Mouse (Mus musculus): Measurements from ENCODE around the gene Etnk1. TPM values are rescaled to one million over a fixed set of nuclear protein-coding genes. Genes with fewer than 3 reads are reported as not detected.
"Not testable (repeated sequence)": the region's sequence is repeated elsewhere in the genome, so short reads cannot be mapped to it uniquely, and the experiment has no call there.

The Etnk1 gene
- total RNA-seq, 1 experiment from 2014 or later = 93.9 TPM

DNA sequence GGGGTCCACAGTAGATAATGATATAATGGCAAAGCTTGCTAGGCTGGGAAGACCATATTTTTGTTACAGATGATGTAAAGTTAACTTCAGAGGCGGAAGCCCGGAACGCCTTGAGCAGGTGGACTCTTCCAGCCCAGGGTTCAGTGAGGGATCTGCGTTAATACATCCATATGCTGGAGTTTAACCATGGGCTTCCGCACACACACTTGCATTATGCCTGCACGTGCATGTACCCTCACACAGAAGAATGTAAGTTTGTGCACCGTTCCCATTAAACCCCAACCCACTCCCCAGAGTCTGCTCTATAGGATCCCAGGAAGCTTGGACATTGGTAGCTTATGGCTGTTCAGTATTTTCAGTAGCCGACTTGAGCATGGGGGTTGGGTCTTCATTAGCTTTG is 4.0 kb downstream of the Etnk1 start:
- no peak for DNase-seq

DNA sequence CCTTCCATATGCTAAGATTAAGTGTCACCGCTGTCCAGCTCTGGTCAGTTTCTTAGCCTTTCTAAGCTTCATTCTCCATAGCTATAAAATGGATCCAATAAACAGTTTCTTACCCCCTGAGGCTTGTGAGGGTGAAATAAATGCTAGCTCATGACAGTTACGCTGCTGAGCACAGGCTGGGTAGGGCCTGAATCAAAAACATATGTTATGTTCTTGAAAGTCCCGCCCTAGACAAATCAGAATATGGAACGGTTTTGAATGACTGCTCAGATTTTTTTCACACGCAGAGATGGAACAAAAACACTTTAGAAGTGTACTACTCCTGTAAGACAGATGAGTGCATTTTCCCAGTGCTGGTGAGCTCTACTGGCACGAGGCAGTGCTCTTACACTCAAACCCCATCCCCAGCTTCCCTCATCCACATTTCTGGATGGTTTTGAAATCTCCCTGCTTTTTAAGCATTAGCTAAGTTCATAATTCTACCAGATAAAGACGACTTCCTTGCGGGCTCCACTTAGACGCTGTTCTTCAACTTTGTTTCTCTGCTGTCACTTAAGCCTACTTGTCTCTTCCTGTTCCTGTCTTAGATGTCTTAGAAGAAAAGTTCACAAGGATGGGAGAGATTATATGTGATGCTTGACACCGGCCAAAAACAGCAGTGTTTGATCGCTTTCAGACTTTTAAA is 4.9 kb downstream of the Etnk1 start:
- no peak for DNase-seq

DNA sequence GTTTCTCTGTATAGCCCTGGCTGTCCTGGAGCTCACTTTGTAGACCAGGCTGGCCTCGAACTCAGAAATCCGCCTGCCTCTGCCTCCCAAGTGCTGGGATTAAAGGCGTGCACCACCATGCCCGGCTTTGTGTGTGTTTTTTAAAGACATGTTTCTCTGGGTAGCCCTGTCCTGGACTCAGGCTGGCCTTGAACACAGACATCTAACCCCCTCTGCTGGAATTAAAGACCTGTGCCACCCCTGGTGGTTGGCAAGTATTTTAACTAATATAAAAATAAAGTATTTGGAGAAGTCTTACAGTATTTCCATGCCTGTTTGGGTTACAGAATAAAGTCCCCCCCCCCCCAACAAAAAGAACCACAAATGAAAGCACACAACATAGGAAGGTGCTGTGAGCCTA is 5.7 kb downstream of the Etnk1 start:
- DNase-seq = not testable (repeated sequence)

DNA sequence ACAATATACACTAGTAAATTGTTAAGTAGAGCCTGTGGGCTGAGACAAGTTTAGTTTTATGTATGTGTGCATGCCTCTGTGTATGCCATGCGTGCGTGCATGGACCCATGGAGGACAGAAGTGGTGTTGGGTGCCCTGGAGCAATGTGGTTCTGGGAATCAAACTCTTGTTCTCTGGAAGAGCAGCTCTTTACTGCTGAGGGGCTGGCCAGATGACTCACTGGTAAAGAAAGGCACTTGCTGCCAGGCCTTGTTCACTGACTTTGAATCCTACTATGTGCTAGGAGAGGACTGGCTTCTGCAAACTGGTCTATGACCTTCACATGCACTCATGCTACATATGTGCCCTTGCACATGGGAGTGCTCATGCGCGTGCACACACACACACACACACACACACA is 7.2 kb downstream of the Etnk1 start:
- DNase-seq = no peak

DNA sequence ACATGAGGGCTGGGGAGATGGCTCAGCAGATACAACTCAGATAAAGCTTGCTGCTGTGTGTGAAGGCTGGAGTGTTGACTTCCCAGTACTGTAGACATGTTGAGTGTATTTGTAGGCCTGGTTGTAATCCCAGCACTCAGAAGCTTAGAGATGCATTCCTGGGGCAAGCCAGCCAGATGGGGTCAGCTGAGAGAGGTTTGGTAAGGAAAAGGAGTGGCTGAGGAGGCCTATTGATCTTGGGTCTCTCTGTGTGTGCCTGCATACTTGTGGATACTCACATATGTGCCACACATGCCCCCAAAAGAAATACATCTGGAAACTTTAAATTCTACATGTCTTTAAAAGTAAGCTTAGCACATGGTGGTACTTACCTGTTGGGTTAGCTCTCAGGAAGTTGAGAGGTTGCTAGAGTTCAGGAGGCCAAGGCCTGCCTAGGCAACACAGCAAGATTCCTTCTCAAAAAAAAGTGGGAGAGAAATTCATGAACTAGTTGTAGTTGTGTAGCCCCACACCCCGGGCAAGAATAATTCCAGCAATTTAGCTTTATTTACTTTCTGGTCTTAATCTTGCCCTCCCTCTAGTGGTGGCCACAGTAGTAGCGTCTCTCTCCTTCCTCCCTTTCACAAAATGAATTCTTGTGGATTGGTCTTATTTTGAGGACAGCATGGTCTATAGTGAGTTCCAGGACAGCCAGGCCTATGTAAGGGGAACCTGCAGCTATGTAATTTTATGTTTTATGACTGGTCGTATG is 8.1 kb downstream of the Etnk1 start:
- peak; percentile 69 for DNase-seq

DNA sequence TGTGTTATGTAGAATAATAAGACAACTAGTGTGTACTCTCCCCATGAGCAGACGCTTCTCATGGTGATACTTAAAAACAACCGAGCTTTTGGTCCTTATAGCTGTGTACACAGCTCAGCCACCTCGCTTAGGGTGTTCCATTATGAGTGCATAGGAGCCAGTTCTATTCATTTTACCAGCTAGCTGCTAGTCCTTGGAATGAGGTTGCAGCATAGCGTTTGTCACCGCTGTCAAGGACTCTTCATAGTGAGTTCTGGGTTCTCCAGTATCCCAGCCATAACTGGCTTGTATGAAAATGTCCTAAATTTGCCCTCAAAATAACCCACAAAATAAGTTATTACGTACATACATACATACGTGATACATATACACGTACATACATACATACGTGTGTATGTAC is 9.1 kb downstream of the Etnk1 start:
- peak; percentile 55 for DNase-seq

DNA sequence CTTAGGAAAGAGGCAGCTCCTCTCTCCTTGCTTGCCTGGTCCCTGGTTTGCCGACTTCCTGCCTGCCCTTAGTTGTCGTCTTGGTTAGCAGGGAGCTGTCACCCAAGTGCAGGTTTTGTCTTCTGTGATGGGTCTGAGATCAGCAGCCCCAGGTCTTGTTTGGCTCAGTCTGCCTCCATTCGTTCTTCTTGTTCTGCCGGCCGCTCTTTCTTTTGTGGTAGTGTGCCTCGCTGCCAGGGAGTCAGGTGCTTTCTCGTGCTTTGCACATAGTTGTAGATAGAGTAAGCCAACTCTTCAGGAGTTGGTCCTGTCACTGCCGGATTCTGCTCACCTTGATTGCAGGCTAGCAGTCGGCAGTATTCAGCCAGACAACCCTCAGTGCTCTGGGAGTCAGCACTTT is 9.6 kb downstream of the Etnk1 start:
- no peak for DNase-seq

DNA sequence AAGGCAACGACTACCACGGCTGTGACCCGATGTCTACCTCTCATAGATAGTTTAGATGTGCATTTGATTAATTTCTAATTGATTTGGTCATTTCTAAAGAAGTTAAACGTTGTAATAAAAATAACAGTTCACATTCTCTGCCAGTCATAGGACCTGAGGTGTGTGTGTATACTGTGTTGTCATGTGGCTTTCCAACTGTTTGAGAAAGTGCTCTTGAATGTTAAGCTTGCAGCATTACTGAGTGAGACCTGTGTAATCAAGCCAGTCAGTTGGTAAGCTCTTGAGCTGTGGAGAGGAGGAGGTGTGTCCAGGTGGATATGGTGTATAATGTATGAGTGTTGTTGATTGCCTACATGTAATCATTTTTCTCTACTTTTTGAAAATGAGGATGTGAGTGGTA is 12.2 kb downstream of the Etnk1 start:
- DNase-seq = no peak

DNA sequence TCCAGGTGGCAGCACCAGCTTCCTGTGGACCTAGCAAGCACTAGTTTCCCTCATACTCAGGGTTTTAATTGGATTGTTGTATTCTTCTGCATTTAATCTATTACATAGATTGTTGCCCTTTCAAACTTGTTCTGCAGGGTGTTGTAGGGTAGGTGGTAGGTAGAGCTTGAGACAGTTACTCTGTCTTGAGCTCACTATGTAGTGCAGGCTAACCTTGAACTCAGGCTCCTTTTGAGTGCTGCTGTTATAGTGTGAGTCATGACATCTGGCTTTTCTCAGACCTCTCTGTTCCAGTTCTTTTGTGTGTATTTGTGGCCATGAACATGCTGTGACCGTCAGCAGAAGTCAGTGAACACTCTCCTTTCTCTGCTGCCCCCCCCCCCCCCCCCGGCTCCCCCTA is 12.7 kb downstream of the Etnk1 start:
- DNase-seq = no peak

DNA sequence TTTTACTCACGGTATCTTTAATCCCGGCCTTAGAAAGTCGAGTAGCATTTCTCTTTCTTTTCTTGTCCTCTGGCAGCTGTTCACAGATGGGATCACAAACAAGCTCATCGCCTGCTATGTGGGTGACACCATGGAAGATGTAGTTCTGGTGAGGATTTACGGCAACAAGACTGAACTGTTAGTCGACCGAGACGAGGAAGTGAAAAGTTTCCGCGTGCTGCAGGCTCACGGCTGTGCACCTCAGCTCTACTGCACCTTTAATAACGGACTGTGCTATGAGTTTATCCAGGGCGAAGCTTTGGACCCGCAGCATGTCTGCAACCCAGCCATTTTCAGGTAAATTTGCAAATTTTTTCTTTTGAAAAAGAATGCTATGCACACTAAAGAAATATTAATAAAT is 13.5 kb downstream of the Etnk1 start:
- no peak for DNase-seq

DNA sequence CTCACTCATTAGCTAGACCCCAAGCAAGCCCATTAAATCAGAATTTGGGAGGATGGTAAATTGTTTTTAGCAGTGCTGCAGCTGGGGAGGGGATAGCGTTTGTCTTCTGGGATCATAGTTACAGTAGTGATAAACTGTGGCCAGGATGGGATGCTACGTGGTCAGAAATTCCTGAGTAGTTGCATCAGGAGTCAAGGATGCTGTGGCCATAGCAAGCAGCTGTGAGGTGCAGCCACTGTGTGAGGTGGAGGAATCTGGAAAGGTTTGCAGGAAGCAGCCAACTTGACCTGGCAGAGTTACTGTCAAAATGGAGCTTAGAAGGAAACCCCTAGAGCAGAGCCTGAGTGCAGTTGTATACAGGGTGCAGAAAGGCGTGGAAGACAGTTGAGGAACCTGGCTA is 17.1 kb downstream of the Etnk1 start:
- DNase-seq = no peak

DNA sequence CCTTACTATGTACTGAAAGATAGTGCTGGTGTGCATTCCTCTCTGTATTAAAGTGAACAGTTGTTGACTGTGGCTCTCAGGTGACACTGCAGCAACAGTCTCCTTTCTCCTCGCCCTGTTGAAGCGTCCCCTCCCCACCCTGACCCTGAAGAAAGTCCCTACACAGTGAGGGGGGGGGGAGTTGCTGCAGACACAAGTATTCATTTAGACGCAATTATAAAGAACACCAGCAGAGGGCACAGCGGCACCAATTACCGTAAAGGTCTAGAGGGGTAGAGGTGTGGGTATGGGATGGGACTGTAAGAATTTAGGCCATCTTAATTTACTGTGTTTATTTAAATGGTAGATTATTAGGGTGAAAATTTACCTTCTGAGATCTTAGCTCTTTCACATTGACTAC is 17.7 kb downstream of the Etnk1 start:
- peak; percentile 51 for DNase-seq

DNA sequence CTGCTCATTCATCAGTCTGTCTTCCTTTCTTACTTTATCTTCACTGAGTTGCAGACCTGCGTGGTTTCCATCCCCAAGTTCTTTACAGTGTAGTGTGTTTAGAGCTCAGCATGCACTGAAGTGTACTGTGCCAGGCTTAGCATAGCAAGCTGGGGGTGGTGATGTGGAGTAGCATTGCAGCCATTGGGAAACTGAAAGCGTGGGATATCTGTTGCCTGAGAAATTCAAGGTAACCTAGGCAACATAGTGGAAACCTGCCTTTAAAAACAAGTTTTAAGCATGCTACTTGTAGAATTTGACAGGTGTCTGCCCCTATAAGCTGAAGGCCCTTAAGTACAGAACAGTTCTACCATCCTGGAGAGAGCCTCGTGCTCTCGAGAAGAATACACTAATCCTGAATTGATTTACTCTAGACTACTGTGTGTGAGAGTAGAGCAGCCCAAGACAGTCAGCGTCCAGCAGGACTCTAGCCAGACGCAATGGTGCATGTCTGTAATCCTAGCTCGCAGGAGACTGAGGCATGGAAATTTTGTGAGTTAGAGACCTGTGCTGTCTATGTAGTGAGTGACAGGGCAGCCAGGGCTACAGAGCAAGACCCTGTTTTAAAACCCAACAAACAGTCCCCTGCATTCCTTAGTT is 23.9 kb downstream of the Etnk1 start:
- DNase-seq = no peak

DNA sequence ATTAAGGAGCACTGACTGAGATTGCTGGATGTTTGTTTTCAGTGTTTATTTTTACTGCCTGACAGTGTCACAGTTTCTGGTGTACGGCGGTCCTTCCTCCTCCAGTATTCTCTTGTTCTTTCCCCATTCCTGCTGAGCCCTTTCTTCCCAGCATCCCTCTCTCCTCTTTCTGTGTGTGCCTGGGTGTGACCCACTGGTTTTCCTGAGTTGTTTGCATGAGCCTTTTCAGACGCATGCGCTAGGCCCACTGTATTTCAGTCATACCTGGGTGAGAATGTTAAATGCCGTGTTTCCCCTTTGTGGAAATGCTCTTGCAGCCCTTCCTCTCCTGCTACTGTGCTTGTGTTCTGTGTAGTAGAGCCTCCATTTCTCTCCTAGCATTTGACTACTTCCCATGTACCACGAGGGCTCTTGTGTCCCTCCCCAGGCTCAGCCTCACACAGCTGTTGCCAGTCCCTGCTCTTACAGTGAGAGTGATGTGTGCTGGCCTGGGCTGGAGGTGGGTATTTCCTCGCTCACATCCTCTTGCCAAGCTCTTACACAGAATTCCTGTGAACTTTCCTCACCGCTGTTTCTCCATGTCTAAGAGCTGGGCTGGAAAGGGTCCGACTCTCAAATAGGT is 24.6 kb downstream of the Etnk1 start:
- no peak for DNase-seq

DNA sequence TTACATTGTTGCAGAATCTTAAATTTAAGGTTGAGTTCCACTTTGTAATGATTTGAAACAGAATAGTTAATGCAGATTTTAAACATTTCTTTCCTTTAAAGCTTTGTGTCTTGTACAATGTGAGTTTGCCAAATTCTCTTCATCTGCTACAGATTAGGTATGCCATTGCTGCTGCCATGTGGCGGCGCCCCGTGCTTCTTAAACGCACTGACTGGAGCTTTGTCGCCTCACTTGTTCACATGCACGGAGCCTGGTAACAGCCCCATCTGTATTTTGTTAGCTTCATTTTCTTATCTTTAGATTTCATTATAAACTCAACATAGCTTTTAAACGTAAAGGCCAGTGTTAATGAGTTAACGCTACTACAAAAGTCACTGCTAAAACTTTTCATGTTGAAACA is 25.7 kb downstream of the Etnk1 start:
- DNase-seq = no peak

DNA sequence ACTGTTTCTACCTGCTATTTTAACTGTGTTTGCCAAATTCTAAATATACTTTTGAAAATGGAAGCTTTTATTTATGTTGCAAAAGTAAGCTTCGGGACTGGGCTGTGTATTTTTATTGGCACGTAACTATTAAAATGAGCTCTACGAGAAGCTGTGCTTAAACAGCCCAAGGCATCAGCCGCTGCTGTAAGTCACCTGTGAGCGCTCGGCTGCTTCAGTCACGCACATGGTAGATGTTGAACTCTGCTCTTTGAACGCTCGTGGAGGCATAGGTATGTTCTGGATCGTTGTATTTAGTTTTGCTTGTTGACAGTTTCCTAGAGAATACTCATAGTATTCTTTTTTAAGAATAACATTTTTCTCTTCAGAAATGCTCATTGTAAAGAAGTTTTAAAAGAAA is 26.1 kb downstream of the Etnk1 start:
- DNase-seq = no peak

DNA sequence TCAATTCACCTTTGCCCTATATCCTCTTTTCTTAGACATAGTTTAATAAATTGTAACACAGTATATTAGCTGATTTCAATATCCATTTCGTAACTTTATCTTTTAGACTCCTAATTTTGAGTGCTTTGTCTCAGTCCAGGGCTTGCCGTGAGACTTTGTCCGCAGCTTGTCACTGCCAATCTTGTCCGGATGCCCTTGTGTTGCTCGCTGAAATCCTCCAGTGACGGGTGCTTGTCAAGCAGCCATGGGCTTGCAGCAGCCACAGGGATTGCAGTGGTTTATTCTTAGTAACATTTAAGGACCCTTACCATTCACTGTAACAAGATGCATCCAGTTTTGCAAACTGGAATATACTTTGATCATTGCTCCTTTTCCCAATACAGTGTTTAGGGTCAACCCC is 26.6 kb downstream of the Etnk1 start:
- DNase-seq = no peak

DNA sequence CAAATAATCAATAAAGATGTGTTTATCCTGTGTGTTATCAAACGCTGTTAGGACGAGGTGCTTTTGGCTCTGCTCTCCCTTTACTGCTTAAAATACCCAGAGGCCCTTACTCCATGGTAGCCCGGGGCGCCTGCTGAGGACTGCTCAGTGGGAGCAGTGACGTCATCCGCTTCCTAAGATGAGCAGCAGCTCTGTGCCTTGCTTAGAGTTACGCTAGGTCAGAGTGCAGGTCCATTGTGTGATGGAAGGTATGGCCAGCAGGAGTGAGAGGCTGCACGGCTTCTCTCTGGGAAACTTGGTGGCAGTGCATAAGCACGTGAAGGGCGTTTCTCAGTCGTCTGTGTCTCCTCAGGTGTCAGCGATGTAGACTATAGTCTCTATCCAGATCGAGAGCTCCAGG is 30.0 kb downstream of the Etnk1 start:
- no peak for DNase-seq

DNA sequence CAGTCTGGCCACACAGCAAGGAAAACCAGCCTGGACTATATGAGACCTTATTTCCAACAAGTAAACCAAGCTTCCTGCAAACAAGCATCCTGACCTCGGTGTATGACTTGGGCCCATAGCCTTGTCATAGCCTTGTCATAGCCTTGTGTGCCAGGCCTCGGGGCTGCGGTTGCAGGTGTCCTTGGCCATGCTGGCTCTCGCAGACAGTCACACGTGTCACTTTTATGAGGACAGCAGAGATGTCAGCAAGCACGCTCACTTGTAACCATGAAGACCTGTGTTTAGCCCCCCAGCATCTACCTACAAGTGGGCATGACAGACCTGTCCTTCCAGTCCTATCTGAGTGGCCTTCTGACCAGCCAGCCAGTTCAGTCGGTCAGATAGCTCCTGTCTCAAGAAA is 31.4 kb downstream of the Etnk1 start:
- DNase-seq = peak; percentile 76

DNA sequence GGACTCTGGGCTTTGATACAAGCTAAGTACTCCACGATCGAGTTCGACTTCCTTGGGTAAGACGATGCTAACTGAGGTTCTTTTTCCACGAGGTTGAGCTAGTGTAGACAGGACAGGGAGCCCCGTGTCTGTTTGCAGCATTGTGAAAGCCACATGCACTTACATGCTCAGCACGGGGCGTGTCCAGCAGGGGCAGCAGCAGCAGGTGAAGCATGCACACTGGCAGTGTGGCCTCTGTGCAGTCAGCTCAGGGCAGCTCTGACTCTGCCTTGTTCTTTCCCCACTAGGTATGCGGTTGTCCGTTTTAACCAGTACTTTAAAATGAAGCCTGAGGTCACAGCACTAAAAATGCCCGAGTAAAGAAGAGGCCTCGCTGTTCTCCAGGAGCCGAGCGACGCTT is 36.1 kb downstream of the Etnk1 start:
- no peak for DNase-seq

DNA sequence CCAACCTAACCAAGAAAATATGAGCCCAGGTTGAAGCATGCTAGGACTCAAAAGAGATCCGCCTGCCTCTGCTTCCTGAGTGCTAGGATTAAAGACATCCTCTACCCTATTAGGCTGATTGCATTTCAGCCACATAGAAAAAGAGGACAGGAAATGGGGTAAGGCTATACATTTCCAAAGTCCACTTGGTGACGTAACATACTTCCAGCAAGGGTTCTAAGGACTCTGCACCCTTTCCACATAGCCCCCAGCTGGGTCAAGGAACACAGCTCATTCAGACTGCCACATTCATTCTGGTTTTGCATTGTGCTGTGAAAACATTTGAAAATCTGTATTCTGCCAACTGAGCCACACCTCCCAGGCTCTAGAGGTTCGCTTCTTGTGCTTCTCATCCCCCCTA is 41.9 kb downstream of the Etnk1 start:
- DNase-seq = no peak

DNA sequence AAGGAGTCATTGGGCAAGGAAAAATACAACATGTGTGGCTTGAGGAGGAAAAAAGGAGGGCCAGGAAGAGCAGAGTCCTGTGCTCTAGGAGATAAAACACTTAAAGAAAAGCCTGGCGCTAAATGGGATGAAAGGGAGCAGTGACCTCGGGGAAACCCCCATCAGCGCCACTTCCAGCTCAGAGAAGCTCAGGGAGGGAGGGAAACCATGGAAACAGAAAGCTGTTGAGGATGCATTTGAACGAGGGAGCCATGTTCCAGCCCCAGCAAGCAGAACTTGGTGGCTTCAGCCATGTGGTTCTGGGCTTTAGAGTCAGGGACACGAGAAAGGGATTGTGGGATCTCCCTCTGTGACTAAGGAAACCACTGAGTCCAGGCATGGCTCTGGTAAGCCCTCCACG is 45.7 kb downstream of the Etnk1 start:
- no peak for DNase-seq

DNA sequence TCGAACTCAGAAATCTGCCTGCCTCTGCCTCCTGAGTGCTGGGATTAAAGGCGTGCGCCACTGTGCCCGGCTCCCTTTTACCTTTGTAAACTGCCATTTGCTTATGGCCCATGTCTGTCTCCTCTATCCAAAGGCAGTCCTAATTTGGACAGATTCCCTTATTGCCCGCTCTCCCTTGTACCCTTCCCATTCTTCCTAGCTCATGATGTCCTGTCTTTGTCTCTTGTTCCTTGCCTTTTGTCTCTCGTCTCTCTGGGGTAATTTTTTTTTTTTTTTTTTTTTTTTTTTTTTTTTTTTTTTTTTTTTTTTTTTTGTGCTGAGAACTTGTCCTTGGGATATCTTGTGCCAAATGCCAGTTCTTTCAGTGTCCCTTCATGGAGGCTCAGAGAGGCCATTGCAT is 46.4 kb downstream of the Etnk1 start:
- DNase-seq = no peak
